Mouse (Mus musculus) heart, postnatal 0 days (tissue): ENCODE measurements around the gene 1810046K07Rik. TPM values are rescaled to one million over a fixed set of nuclear protein-coding genes. Genes with fewer than 3 reads are reported as not detected.

ENCODE experiments used
- ATAC-seq: fragments of 200-750 bp; cut with Nextera tagmentation; 2 replicates; pipeline ENCODE4 v1.8.0; 2017; ENCODE audit warnings: low read depth, moderate number of reproducible peaks, moderate library complexity; ENCODE audit not compliant: insufficient read depth
- DNase-seq: peaks from one replicate; pipeline ENCODE4 v3.0.0-alpha.2; 2016; ENCODE audit warnings: low spot score
- H3K27ac ChIP-seq: fragments of 300-500 bp; sonication (generic); 2 replicates; pipeline ENCODE4 v1.5.1; 2014; ENCODE audit warnings: low read depth, mild to moderate bottlenecking
- H3K27me3 ChIP-seq: fragments of 300-500 bp; sonication (generic); 2 replicates; pipeline ENCODE4 v1.6.1; 2014; ENCODE audit warnings: low read length, mixed read lengths; ENCODE audit not compliant: control insufficient read depth, insufficient read depth
- H3K36me3 ChIP-seq: fragments of 300-500 bp; sonication (generic); replicated peaks from 2 replicates; pipeline ENCODE4 v1.6.1; 2014; ENCODE audit warnings: low read length, mixed read lengths; ENCODE audit not compliant: control insufficient read depth, insufficient read depth
- H3K4me1 ChIP-seq: fragments of 300-500 bp; sonication (generic); 2 replicates; pipeline ENCODE4 v1.6.1; 2014; ENCODE audit warnings: antibody characterized with exemption; ENCODE audit not compliant: control insufficient read depth, insufficient read depth
- H3K4me2 ChIP-seq: fragments of 300-500 bp; sonication (generic); 2 replicates; pipeline ENCODE4 v1.6.1; 2014; ENCODE audit warnings: low read depth, mild to moderate bottlenecking, low read length, moderate library complexity
- H3K4me3 ChIP-seq: fragments of 300-500 bp; sonication (generic); 2 replicates; pipeline ENCODE4 v1.5.1; 2014; ENCODE audit warnings: low read depth, low read length
- H3K9ac ChIP-seq: fragments of 300-500 bp; sonication (generic); replicated peaks from 2 replicates; pipeline ENCODE4 v1.6.1; 2014; ENCODE audit warnings: low read depth, low read length, mixed read lengths
- H3K9me3 ChIP-seq: fragments of 300-500 bp; sonication (generic); replicated peaks from 2 replicates; pipeline ENCODE4 v1.6.1; 2016; ENCODE audit warnings: low read length; ENCODE audit not compliant: control insufficient read depth
- CTCF ChIP-seq: IDR thresholded peaks from 2 replicates; pipeline ENCODE4 v1.5.1; 2016; ENCODE audit warnings: antibody characterized with exemption, control low read depth, low read depth
- EP300 ChIP-seq: IDR thresholded peaks from 2 replicates; pipeline ENCODE4 v1.6.1; 2016; ENCODE audit warnings: antibody characterized with exemption, low read depth
- WGBS: fragments of 180-500 bp; shearing (Covaris S2); extraction: QIAGEN DNeasy Blood & Tissue Kit; methylation state at CpG from one replicate; pipeline ENCODE4 v1.1.7; 2014; 5-methylcytosine and 5-hydroxymethylcytosine counted together
- polyA plus RNA-seq: library from polyadenylated mRNA; unstranded; fragments of >200 nt; fragmentation: Nextera tagmentation; extraction: Ambion mirVana; gene quantifications from 2 replicates; pipeline ENCODE4 v1.2.1, GENCODE M21; 2015
- total RNA-seq: library from RNA; depleted of rRNA; stranded (reverse); fragments of >200 nt; gene quantifications from 2 replicates; pipeline ENCODE4 v1.2.3, GENCODE M21; 2014; ENCODE audit warnings: low replicate concordance

Gene 1810046K07Rik
- total and polyA plus RNA-seq, 2 experiments from 2014 or later = not detected

DNA sequence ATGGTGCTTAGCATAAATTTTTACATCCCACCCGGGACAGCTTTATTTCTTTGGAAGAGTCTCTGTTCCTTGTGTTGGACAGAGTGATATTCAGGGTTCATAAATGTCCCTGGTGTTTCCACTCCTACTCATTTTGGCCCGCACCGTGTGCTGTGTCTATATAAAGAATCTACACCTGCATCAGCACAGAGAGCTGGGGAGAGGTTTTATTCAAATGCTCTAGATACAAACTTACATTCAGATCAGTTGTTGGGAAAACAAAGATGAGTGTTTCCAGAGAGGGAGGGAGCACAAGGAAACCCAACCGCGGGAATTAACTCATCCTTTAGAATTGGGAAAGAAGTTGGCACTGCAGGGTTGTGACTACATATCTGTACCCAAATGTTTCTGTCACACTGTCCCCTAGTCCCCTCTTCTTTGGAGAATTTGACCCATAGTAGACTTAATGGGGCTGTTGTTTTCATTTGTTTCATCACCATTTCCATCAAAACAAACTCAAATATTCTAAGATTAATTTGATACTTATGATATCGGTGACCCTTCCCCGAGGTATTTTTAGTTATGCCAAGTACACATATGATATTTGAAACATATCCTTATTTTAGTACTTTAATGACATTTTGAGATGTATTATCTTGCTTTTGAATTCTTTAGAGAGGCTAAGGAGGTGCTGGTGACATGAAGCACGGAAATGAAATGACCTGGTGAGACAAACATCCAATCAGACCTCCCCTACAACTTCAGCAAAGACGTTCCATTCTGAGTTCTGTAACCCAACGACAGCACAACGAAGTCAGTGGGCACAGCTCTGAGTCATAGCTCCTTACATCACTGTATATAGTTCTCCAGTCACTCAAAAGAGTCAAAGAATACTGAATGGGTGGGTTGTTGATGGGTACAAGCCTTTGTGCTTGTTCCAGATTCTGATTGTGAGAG is 1.8 kb downstream of the 1810046K07Rik start:
- H3K9me3 ChIP-seq = no peaks in the 10 kb centered on the region
- no peak for TF ChIP-seq CTCF
- no peak for TF ChIP-seq EP300
- H3K4me2 ChIP-seq = no peak overlapping the region
- ATAC-seq (no peak), DNase-seq (no peak)
- H3K4me3 ChIP-seq = no peak overlapping the region
- no peaks in the 10 kb centered on the region for H3K4me1 ChIP-seq
- no peaks in the 10 kb centered on the region for H3K27me3 ChIP-seq
- no peak overlapping the region for H3K9ac ChIP-seq
- no peaks in the 10 kb centered on the region for H3K36me3 ChIP-seq
- WGBS = 61% methylated on average over 11 of the region's 11 CpGs
- H3K27ac ChIP-seq = no peak overlapping the region

- TF ChIP-seq EP300 = no peak
- Histone ChIP-seq H3K9me3 (no peaks in the 10 kb centered on the region), H3K4me3 (no peak overlapping the region), H3K36me3 (no peaks in the 10 kb centered on the region), H3K4me2 (no peak overlapping the region), H3K27ac (no peak overlapping the region), H3K9ac (no peak overlapping the region), H3K4me1 (no peaks in the 10 kb centered on the region), H3K27me3 (no peaks in the 10 kb centered on the region)
- ATAC-seq = no peak
- WGBS = 61% methylated on average over 7 of the region's 7 CpGs
- DNase-seq = no peak
Observed at GRCm38 (mm10) chr9:51324406-51325065, 4.2 kb downstream of the 1810046K07Rik start.

DNA sequence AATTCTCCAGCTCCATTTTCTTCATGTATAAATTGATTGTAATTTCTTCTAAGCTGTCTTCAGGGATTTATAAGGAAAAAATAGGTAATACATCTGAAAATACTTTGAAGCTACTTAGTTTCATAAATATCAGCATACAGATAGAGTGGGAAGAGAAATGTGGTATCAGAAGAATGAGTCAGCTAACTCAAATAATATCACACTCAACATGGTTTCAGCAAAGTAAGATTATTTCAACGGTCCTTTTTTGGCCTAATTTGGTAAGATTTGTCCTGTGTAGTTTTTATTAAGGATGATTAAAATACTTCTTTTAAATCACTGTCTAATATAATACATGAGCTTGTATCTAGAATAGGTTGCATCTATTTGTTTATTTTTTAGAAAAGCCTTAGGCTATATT is 8.6 kb downstream of the 1810046K07Rik start:
- no peak for TF ChIP-seq EP300
- no peak for TF ChIP-seq CTCF
- 65% methylated on average over 1 of the region's 1 CpGs for WGBS

GRCm38 (mm10) chr9:51318246-51318645 is 10.5 kb downstream of the 1810046K07Rik start:
- 59% methylated on average over 4 of the region's 4 CpGs for WGBS

More for the DNA sequence above, 8.6 kb downstream of the 1810046K07Rik start:
- DNase-seq (no peak), ATAC-seq (no peak)
- H3K9ac ChIP-seq = no peak overlapping the region
- H3K27ac ChIP-seq = no peak overlapping the region
- H3K4me3 ChIP-seq = no peak overlapping the region
- no peaks in the 10 kb centered on the region for H3K27me3 ChIP-seq
- no peaks in the 10 kb centered on the region for H3K36me3 ChIP-seq
- H3K9me3 ChIP-seq = no peaks in the 10 kb centered on the region
- no peak overlapping the region for H3K4me2 ChIP-seq
- H3K4me1 ChIP-seq = no peaks in the 10 kb centered on the region

DNA sequence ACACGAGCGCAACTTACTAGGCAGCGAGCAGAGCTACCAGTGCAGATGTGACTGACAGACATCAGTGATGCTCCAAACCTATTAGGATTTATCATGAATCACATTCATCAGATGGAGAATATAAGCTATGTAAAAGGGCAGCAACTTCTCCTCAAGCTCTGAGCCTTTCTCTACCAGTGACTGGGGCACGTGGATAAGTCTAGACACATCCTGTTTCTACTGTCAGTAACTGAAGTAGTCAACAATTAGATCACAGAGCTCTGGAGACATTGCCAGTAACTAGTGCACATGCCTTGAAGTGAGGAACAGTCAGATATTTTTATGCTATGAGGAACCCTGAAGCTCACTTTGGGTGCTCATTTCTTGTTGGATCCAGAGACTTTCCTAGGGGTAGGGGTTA is 11.4 kb downstream of the 1810046K07Rik start:
- TF ChIP-seq EP300 (no peak), CTCF (no peak)
- no peak overlapping the region for H3K9ac ChIP-seq
- no peaks in the 10 kb centered on the region for H3K27me3 ChIP-seq
- no peak overlapping the region for H3K4me3 ChIP-seq
- WGBS = 85% methylated on average over 4 of the region's 4 CpGs
- no peak overlapping the region for H3K27ac ChIP-seq
- H3K4me2 ChIP-seq = no peak overlapping the region
- ATAC-seq (no peak), DNase-seq (no peak)
- no peaks in the 10 kb centered on the region for H3K4me1 ChIP-seq
- no peaks in the 10 kb centered on the region for H3K36me3 ChIP-seq
- no peaks in the 10 kb centered on the region for H3K9me3 ChIP-seq

More at GRCm38 (mm10) chr9:51318246-51318645, 10.5 kb downstream of the 1810046K07Rik start:
- H3K36me3 ChIP-seq = no peaks in the 10 kb centered on the region
- ATAC-seq (no peak), DNase-seq (no peak)
- H3K4me1 ChIP-seq = no peaks in the 10 kb centered on the region
- no peaks in the 10 kb centered on the region for H3K9me3 ChIP-seq
- no peak overlapping the region for H3K4me3 ChIP-seq
- no peaks in the 10 kb centered on the region for H3K27me3 ChIP-seq
- TF ChIP-seq CTCF = no peak
- H3K4me2 ChIP-seq = no peak overlapping the region
- no peak overlapping the region for H3K9ac ChIP-seq
- H3K27ac ChIP-seq = no peak overlapping the region
